Mouse (Mus musculus) midbrain, embryonic 15.5 days (tissue): ENCODE measurements at regions not wholly inside any gene's neighbourhood (a gene's known extent, or its start where the extent isn't known, plus 50 kb on each side); places are given as distances from the start of the nearest gene placed in this dataset.

Experiments used
- ATAC-seq: fragments of 200-750 bp; cut with Nextera tagmentation; replicated peaks from 2 replicates; pipeline ENCODE4 v1.8.0; 2017; ENCODE audit warnings: moderate TSS enrichment
- H3K27ac ChIP-seq: fragments of 300-500 bp; sonication (generic); 2 replicates; pipeline ENCODE4 v1.5.1; 2015; ENCODE audit warnings: mild to moderate bottlenecking, inconsistent platforms
- H3K27me3 ChIP-seq: fragments of 300-500 bp; sonication (generic); replicated peaks from 2 replicates; pipeline ENCODE4 v1.6.1; 2015; ENCODE audit warnings: inconsistent platforms
- H3K36me3 ChIP-seq: fragments of 300-500 bp; sonication (generic); replicated peaks from 2 replicates; pipeline ENCODE4 v1.6.1; 2015; ENCODE audit warnings: inconsistent platforms
- H3K4me1 ChIP-seq: fragments of 300-500 bp; sonication (generic); 2 replicates; pipeline ENCODE4 v1.6.1; 2015; ENCODE audit warnings: inconsistent platforms
- H3K4me2 ChIP-seq: fragments of 300-500 bp; sonication (generic); 2 replicates; pipeline ENCODE4 v1.6.1; 2015; ENCODE audit warnings: inconsistent platforms, mild to moderate bottlenecking, moderate library complexity
- H3K4me3 ChIP-seq: fragments of 300-500 bp; sonication (generic); 2 replicates; pipeline ENCODE4 v1.5.1; 2015; ENCODE audit warnings: mild to moderate bottlenecking, inconsistent platforms
- H3K9ac ChIP-seq: fragments of 300-500 bp; sonication (generic); 2 replicates; pipeline ENCODE4 v1.6.1; 2015; ENCODE audit warnings: mild to moderate bottlenecking, inconsistent platforms
- H3K9me3 ChIP-seq: fragments of 300-500 bp; sonication (generic); 2 replicates; pipeline ENCODE4 v1.6.1; 2016; ENCODE audit warnings: inconsistent platforms
- WGBS: fragments of 180-500 bp; shearing (Covaris S2); methylation state at CpG from one replicate; pipeline ENCODE4 v1.1.7; 2015; ENCODE audit warnings: mixed read lengths; 5-methylcytosine and 5-hydroxymethylcytosine counted together

DNA sequence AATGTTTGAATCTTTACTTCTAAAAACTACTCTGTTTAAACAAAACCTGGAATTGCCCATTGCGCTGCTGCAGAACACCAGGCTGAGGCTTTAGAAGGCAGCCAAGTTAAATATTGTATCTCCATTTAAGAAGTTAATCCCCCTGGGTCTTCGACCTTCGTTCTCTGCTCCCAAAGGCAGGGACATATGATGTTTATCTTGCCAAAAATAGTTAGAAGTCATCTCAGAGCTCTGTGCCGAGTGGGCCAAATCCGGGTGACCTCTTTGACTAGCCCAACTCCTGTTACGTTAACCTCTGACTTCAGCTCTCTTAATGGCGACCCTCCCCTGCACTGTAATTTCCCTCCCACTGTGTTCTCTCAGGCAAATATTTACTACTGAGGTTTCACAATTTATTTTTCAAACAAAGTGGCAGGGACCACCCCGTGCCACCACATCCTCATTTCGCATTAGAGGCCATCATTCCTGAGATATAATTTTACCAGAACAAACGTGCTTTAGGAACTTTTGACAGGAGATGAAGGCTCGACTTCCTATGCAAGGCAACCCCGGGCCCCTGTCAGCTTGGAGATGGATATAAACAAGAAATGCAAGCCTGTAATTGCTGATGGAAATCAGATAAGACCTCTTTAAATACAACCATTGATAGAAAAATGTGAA is 350.7 kb downstream of the Hsfy2 start:
- Histone ChIP-seq H3K4me1 (no peaks in the 10 kb centered on the region), H3K27ac (no peak overlapping the region), H3K9ac (no peak overlapping the region), H3K9me3 (no peaks in the 10 kb centered on the region), H3K4me2 (no peak overlapping the region), H3K4me3 (no peak overlapping the region), H3K36me3 (no peaks in the 10 kb centered on the region), H3K27me3 (no peaks in the 10 kb centered on the region)
- 70% methylated on average over 12 of the region's 12 CpGs for WGBS
- no peak for ATAC-seq

DNA sequence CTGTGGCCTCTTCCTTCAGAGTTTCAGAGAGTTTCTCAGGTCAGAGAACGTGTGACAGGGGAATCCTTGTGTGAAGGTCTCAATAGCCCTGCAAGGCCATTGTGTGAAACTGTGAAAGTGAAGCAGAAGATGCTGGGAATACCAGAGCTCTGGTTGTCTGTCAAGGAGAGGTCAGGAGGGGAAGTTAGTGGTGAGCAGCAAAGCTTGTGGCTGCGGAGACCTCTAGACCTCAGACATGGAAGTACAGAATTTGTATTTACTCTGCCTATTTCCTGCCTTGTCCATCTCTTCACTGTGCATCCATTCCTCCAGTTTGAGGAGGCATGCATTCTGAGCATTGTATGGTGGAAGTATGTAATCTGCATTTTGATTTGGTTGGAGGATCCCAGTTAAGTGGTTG is 375.5 kb downstream of the Hsfy2 start:
- WGBS: 70% methylated on average over 2 of the region's 2 CpGs

DNA sequence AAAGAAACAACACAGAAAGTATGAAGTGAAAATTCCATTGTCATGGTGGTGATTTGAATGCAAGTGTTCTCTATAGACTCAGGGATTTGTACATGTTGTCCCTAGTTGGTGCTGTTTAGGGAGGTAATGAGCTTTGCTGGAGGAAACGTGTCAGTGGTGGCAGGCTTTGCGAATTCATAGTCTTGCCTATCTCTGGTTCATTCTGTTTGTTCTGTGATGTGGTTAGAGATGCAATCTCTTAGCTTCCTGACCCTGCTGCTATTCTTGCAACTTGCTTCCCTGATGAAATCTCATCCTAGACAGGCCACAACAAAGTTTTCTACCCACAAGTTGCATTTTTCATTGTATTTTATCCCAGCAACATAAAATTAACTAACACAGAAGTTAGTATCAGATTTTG is 376.5 kb downstream of the Hsfy2 start:
- no peaks in the 10 kb centered on the region for H3K27me3 ChIP-seq
- H3K36me3 ChIP-seq: no peaks in the 10 kb centered on the region
- no peaks in the 10 kb centered on the region for H3K9me3 ChIP-seq
- no peak for ATAC-seq
- 71% methylated on average over 2 of the region's 2 CpGs for WGBS
- no peak overlapping the region for H3K9ac ChIP-seq
- H3K4me2 ChIP-seq: no peak overlapping the region
- H3K27ac ChIP-seq: no peak overlapping the region
- no peaks in the 10 kb centered on the region for H3K4me1 ChIP-seq
- H3K4me3 ChIP-seq: no peak overlapping the region

More for the DNA sequence above, 375.5 kb downstream of the Hsfy2 start:
- H3K4me1 ChIP-seq: no peaks in the 10 kb centered on the region
- no peaks in the 10 kb centered on the region for H3K27me3 ChIP-seq
- no peaks in the 10 kb centered on the region for H3K36me3 ChIP-seq
- ATAC-seq: no peak
- no peak overlapping the region for H3K4me2 ChIP-seq
- no peaks in the 10 kb centered on the region for H3K9me3 ChIP-seq
- no peak overlapping the region for H3K9ac ChIP-seq
- H3K4me3 ChIP-seq: no peak overlapping the region
- no peak overlapping the region for H3K27ac ChIP-seq

DNA sequence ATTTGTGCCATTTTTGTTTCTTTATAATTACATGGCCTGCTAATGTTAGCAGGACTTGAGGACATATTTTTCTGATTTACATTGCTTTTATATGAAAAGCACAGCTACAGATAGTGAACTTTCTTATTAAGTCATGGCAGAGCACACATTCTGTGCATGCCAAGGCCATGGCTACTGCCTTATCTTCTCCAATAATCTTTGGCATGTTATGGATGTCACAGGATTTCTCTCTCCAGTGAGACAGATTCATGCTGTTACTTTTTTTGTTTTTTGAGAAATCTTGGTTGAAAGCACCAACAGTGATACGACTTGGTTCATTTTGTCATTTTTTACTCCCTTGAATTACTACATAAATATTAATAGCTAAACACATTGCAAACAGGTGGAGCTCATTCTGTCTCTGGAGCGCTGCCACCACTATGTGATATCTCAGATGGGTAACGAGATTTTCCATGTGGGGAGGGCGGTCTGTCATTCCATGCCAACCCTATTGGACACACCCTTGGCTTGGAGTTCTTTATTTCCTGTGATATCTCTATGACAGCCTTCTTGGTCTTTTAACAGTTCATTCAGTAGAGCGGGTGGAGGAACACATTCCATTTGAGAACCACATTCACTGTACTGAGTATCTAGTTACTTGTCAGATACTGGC is 380.3 kb downstream of the Hsfy2 start:
- ATAC-seq: no peak
- Histone ChIP-seq H3K4me1 (no peaks in the 10 kb centered on the region), H3K27me3 (no peaks in the 10 kb centered on the region), H3K9me3 (no peaks in the 10 kb centered on the region), H3K9ac (no peak overlapping the region), H3K36me3 (no peaks in the 10 kb centered on the region), H3K4me3 (no peak overlapping the region), H3K27ac (no peak overlapping the region), H3K4me2 (no peak overlapping the region)
- 86% methylated on average over 5 of the region's 5 CpGs for WGBS

DNA sequence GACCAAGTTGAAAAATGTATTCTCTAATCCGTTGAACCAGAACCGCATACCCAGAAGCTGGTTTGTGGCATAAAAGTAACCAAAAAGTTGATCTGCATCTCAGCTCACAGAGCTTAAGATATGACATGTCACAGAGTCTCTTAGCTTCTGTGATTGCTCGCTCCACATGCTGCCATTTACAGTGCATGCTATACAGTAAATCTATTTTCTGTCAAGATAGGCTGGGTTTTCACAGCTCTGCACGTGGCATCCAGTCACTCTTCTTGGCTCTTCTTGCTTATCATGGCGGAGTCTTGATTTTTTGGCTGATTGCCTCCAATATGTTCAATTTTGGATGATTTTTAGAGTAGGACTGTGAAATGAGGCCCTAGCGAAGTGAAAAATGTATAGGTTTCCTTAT is 397.5 kb downstream of the Hsfy2 start:
- H3K4me2 ChIP-seq: no peak overlapping the region
- no peaks in the 10 kb centered on the region for H3K9me3 ChIP-seq
- no peak overlapping the region for H3K27ac ChIP-seq
- ATAC-seq: no peak
- no peak overlapping the region for H3K9ac ChIP-seq
- WGBS: 85% methylated on average over 6 of the region's 6 CpGs
- no peak overlapping the region for H3K4me3 ChIP-seq
- H3K27me3 ChIP-seq: no peaks in the 10 kb centered on the region
- no peaks in the 10 kb centered on the region for H3K36me3 ChIP-seq
- H3K4me1 ChIP-seq: no peaks in the 10 kb centered on the region

DNA sequence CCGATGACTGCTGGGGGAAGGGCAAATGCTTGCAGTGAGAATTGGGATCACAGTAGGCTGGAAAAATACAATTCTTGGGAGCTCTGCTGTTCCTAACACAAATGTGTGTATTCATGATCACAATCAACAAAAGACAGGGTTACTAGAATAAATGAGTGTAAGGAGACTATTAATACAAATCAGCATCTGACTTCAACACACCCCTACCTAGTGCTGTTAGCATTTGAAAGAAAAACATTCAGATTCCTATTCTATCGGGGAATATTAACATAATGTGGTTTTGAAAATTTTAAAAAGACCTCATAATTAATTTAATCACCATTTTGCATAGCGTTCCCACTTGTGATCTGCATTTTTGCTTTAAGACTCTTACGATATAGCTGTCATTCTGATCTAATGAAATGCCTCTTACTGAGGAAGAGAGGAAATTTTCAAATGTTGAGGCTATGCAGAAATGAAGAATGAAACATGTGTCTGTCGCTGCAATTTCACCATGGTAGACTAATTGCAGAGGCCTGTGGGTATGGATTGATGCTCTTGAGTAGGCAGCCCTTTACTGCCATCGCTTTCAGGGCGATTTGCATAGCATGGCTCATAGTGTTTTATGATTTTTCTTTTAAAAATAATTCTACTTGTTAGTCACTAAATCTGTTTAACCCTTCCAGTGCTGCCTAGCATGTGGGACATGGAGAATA is 410.8 kb downstream of the Hsfy2 start:
- Histone ChIP-seq H3K9me3 (no peaks in the 10 kb centered on the region), H3K4me1 (no peaks in the 10 kb centered on the region), H3K27me3 (no peaks in the 10 kb centered on the region), H3K36me3 (no peaks in the 10 kb centered on the region), H3K27ac (no peak overlapping the region), H3K4me3 (no peak overlapping the region), H3K9ac (no peak overlapping the region), H3K4me2 (no peak overlapping the region)
- peak; percentile 72 for ATAC-seq
- 72% methylated on average over 7 of the region's 7 CpGs for WGBS

DNA sequence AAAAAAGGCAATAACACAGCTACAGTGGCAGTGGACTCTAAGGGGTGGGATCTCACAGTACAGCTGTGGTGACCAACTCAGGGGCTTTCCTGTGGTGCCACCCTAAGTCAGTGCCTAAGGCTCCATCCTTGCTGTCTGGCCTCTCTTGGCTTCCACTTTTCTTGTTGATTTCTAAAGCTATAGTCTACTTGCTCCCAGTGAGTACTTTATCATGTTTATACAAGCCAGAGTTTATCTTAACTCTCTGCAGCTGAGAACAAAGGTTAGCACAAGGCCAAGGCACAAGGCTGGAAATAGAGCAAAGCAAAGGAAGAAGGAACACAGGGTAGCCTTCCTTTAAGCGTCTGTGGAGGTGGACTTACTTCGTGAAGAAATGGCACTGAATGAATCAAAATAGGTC is 417.5 kb downstream of the Hsfy2 start:
- Histone ChIP-seq H3K9ac (no peak overlapping the region), H3K4me1 (no peaks in the 10 kb centered on the region), H3K4me2 (no peak overlapping the region), H3K27ac (no peak overlapping the region), H3K9me3 (no peaks in the 10 kb centered on the region), H3K36me3 (no peaks in the 10 kb centered on the region), H3K27me3 (no peaks in the 10 kb centered on the region), H3K4me3 (no peak overlapping the region)
- WGBS: 86% methylated on average over 2 of the region's 2 CpGs
- ATAC-seq: no peak

DNA sequence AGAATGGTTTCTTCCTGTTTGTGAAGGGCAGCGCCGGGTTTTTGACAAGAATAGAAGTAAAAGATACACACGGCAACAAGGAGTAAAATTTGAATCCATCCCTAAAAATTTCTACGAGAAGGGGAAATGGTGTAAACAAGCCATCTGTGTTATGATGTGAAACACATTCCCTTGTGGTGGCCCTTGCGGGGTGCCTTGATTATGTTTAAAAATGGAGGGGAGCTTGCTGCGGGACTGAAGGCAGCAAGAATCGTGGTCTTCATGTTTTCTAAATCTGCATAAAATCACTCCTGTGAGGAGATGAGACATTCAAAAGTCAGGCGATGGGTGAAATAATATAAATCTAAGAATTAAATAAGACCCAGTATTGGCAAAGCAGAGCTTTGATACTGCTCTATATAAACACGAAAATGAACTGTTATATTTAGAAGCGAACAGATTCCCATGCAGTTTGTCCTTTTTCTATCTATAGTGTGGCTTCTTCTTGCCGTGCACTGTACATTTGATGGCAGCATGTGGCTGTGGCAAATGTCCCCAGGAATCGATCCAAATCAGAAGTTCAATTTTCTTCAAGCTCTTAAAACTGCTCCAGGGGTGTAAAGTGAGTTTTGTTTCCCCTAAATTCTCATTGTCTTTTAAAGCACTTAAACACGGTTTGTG is 426.4 kb downstream of the Hsfy2 start:
- ATAC-seq: no peak
- H3K4me1 ChIP-seq: no peaks in the 10 kb centered on the region
- WGBS: 86% methylated on average over 13 of the region's 13 CpGs
- no peak overlapping the region for H3K4me2 ChIP-seq
- H3K36me3 ChIP-seq: no peaks in the 10 kb centered on the region
- H3K27me3 ChIP-seq: no peaks in the 10 kb centered on the region
- no peak overlapping the region for H3K4me3 ChIP-seq
- H3K9ac ChIP-seq: no peak overlapping the region
- no peak overlapping the region for H3K27ac ChIP-seq
- no peaks in the 10 kb centered on the region for H3K9me3 ChIP-seq

DNA sequence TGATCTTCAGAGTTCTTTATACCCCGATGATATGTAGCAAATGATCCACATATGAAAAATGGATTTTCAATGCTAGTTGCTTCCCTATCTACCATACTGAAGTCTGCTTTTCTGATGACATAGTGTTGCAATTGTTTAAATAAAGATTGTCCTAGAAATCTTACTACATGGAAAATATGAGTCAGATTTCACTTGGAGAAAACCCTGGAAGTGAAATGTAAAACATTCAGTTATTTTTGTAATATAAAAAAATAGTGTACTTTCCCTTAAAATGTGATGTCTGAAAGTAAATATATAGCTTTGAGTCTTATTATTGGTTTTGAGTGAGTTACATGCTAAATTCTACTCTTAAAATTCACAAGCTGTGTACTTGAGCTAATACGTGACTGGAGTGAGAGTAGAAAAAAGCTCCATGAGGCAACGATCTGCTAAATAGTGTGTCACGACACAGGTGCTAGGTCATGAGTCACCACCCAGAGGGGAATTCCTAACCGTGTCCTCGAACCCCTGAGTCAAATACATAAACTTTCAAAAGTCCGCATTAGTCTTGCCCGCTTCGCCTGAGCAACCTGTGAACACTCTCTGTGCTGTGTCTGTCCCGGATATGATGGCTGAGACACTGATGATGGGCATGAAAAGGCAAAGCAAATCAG is 430.5 kb downstream of the Hsfy2 start:
- no peak overlapping the region for H3K27ac ChIP-seq
- no peak for ATAC-seq
- no peak overlapping the region for H3K4me3 ChIP-seq
- H3K4me2 ChIP-seq: no peak overlapping the region
- WGBS: 93% methylated on average over 10 of the region's 10 CpGs
- no peaks in the 10 kb centered on the region for H3K9me3 ChIP-seq
- no peaks in the 10 kb centered on the region for H3K36me3 ChIP-seq
- no peak overlapping the region for H3K9ac ChIP-seq
- no peaks in the 10 kb centered on the region for H3K4me1 ChIP-seq
- H3K27me3 ChIP-seq: no peaks in the 10 kb centered on the region

DNA sequence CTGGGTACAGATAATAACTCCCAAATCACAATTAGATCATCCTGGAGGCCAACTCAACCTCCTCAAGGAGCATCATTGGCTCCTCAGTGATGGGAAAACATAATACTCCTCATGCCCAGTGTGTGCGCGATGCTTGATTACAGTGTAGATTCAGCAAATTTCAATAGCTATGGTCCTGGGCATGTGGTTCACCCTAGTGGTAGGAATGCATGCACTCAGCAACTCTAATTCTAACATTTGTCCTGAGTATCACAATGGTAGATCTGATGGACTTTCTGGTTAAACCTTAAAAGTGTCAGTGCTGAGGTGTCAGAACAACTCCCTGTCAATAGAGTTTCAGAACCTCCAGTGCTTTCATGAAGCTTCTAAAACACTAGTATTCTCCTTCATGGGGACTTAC is 442.0 kb downstream of the Hsfy2 start:
- Histone ChIP-seq H3K4me1 (no peaks in the 10 kb centered on the region), H3K4me3 (no peak overlapping the region), H3K4me2 (no peak overlapping the region), H3K9ac (no peak overlapping the region), H3K27me3 (no peaks in the 10 kb centered on the region), H3K27ac (no peak overlapping the region), H3K36me3 (no peaks in the 10 kb centered on the region), H3K9me3 (no peaks in the 10 kb centered on the region)
- no peak for ATAC-seq
- 99% methylated on average over 2 of the region's 2 CpGs for WGBS

DNA sequence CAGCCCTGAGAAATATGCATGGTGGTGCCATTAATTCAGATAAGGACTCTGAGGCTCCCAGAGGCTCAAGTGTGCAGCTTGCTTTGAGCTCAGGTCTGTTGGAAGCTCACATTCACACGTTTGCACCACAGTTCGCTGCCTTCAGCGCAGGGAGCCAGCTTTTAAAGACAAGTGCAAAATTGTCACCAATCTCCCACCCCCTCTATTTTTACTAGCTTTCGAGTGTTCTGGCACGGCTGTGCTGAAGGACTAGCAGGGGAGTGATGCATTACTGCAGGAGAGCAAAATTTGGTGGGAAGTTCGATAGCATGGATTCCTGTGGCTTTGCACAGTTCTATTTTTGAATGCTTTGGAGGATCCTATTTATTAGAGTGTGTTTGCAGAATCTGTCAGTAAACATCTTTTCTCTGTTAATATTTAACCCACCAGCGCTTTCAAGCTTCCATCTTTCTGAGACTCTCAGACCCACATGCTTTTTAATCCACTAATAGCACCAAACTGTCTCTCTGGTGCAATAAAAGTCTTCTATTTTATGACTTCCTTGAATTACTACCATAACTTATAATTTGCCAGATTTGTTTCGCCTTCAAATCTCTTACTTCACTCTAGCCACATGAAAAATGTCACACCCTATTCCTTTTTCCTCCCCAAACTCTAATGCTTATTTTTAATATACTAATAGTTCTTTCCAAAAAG is 453.6 kb downstream of the Hsfy2 start:
- Histone ChIP-seq H3K9me3 (no peaks in the 10 kb centered on the region), H3K9ac (no peak overlapping the region), H3K4me3 (no peak overlapping the region), H3K4me2 (no peak overlapping the region), H3K27ac (no peak overlapping the region), H3K4me1 (no peaks in the 10 kb centered on the region), H3K27me3 (no peaks in the 10 kb centered on the region), H3K36me3 (no peaks in the 10 kb centered on the region)
- WGBS: 87% methylated on average over 8 of the region's 8 CpGs
- ATAC-seq: no peak
